Mouse (Mus musculus) liver, embryonic 14.5 days (tissue): ENCODE data around the gene Wipf1. TPM values are rescaled to one million over a fixed set of nuclear protein-coding genes. Genes with fewer than 3 reads are reported as not detected.

Source experiments
- ATAC-seq: fragments of 200-750 bp; cut with Nextera tagmentation; 2 replicates; pipeline ENCODE4 v1.8.0; 2017; ENCODE audit warnings: moderate number of reproducible peaks, mild to moderate bottlenecking, moderate library complexity; ENCODE audit not compliant: insufficient read depth
- DNase-seq, 3 experiments: peaks; one replicate each; pipeline ENCODE4 v3.0.0-alpha.2; 2012 to 2013; ENCODE audit warnings: low read depth in 3 of 3, low spot score in 3 of 3
- H3K27ac ChIP-seq: fragments of 300-500 bp; sonication (generic); 2 replicates; pipeline ENCODE4 v1.5.1; 2014; ENCODE audit warnings: moderate library complexity, mild to moderate bottlenecking, control low read depth, inconsistent platforms
- H3K27me3 ChIP-seq: fragments of 300-500 bp; sonication (generic); 2 replicates; pipeline ENCODE4 v1.6.1; 2014; ENCODE audit warnings: mild to moderate bottlenecking, low read length, moderate library complexity; ENCODE audit not compliant: control insufficient read depth, insufficient read depth
- H3K36me3 ChIP-seq: fragments of 300-500 bp; sonication (generic); replicated peaks from 2 replicates; pipeline ENCODE4 v1.6.1; 2014; ENCODE audit warnings: low read depth; ENCODE audit not compliant: control insufficient read depth, insufficient read depth
- H3K4me1 ChIP-seq, 2 experiments: fragments of 200-500 bp in 1 of 2; fragments of 300-500 bp in 1 of 2; sonication (generic) in 1 of 2; replicated peaks; 2 replicates each; pipeline ENCODE4 v1.6.1; 2012 to 2014; ENCODE audit warnings: antibody characterized with exemption in 1 of 2, inconsistent platforms in 1 of 2, low read length in 1 of 2; ENCODE audit not compliant: control insufficient read depth in 2 of 2, insufficient read depth in 2 of 2
- H3K4me2 ChIP-seq: fragments of 300-500 bp; sonication (generic); 2 replicates; pipeline ENCODE4 v1.6.1; 2014; ENCODE audit warnings: low read depth, mild to moderate bottlenecking, control low read depth, moderate library complexity
- H3K4me3 ChIP-seq, 2 experiments: fragments of 200-500 bp in 1 of 2; fragments of 300-500 bp in 1 of 2; sonication (generic) in 1 of 2; 2 replicates each; pipeline ENCODE4 v1.5.1; 2012 to 2014; ENCODE audit warnings: low read depth in 2 of 2, low read length in 2 of 2, mild to moderate bottlenecking in 2 of 2, control low read depth in 1 of 2, inconsistent platforms in 1 of 2, moderate library complexity in 1 of 2; ENCODE audit not compliant: insufficient read depth in 1 of 2
- H3K9ac ChIP-seq: fragments of 300-500 bp; sonication (generic); replicated peaks from 2 replicates; pipeline ENCODE4 v1.6.1; 2014; ENCODE audit warnings: mild to moderate bottlenecking, control low read depth, moderate library complexity
- H3K9me3 ChIP-seq: fragments of 300-500 bp; sonication (generic); 2 replicates; pipeline ENCODE4 v1.6.1; 2016; ENCODE audit warnings: low read length, mixed read lengths; ENCODE audit not compliant: control insufficient read depth
- CTCF ChIP-seq: IDR thresholded peaks from 2 replicates; pipeline ENCODE4 v1.5.1; 2016; ENCODE audit warnings: antibody characterized with exemption, low read depth, control low read depth
- EP300 ChIP-seq: IDR thresholded peaks from 2 replicates; pipeline ENCODE4 v1.6.1; 2016; ENCODE audit warnings: antibody characterized with exemption, low read depth
- WGBS: fragments of 180-500 bp; shearing (Covaris S2); extraction: QIAGEN DNeasy Blood & Tissue Kit; methylation state at CpG from one replicate; pipeline ENCODE4 v1.1.7; 2014; ENCODE audit not compliant: insufficient replicate concordance; 5-methylcytosine and 5-hydroxymethylcytosine counted together
- polyA plus RNA-seq, 2 experiments: library from polyadenylated mRNA; depleted of rRNA in 1 of 2; stranded (reverse) in 1 of 2; unstranded in 1 of 2; fragments of >200 nt; fragmentation: Nextera tagmentation in 1 of 2; extraction: Ambion mirVana in 1 of 2; gene quantifications; 2 replicates each; pipeline versions ENCODE4 v1.2.1 to v1.2.3; 2012 to 2014

The Wipf1 gene
- polyA plus RNA-seq, 2 experiments = 3.4 to 4.1 TPM

DNA sequence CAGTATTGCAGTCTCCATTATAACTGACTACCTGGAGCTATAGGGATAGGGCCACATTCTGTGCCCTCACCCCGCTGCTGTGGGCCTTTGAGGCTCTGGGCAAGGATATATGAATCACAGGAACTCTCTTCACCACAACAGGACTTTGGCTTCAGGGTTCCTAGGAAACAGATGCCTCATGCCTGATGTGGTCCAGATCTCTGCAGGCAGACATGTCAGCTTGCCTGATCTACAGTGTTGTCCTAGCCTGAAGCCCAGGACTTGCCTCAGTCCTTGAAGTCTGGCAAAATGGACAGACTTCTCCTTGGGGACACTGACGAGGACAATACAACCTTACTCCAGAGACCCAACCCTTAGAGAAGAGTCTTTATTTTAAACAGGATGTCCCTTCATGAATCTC, 11.2 kb downstream of the Wipf1 start:
- TF ChIP-seq CTCF (no peak), EP300 (no peak)
- Histone ChIP-seq H3K9ac (no peak overlapping the region), H3K4me2 (no peak overlapping the region), H3K36me3 (no peaks in the 10 kb centered on the region), H3K27me3 (no peaks in the 10 kb centered on the region), H3K27ac (no peak overlapping the region), H3K4me1 (peaks cover 3 to 11% of the 10 kb centered on the region in 2 experiments; a peak in 3 of 4 replicates), H3K4me3 (no peak overlapping the region), H3K9me3 (no peaks in the 10 kb centered on the region)
- WGBS = 71% methylated on average over 2 of the region's 2 CpGs
- no peak for DNase-seq
- ATAC-seq = no peak

DNA sequence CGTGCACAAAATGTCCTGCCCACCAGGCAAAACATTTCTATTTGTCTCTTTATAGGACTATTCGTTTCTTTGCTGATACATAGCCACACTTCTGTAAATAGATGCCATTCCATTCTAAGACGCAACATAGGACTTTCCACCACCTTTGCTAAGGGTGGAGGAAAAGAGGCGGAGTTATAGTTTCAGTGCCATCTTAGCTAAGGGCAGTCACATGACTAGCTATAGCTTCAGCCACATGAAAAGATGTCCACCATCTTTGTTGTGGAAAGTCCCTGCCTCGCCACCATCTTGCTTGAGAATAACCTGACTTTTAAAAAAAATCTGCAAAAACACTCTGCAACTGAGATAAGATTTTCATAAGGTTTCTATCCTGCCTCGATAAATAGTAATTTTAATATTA, 15.4 kb downstream of the Wipf1 start:
- Histone ChIP-seq H3K4me2 (no peak overlapping the region), H3K9ac (no peak overlapping the region), H3K36me3 (no peaks in the 10 kb centered on the region), H3K9me3 (no peaks in the 10 kb centered on the region), H3K4me3 (no peak overlapping the region), H3K27ac (no peak overlapping the region), H3K27me3 (no peaks in the 10 kb centered on the region), H3K4me1 (peaks cover 0 to 7% of the 10 kb centered on the region in 2 experiments; a peak in 2 of 4 replicates)
- 72% methylated on average over 6 of the region's 6 CpGs for WGBS
- no peak for DNase-seq
- TF ChIP-seq EP300 (no peak), CTCF (no peak)
- no peak for ATAC-seq

DNA sequence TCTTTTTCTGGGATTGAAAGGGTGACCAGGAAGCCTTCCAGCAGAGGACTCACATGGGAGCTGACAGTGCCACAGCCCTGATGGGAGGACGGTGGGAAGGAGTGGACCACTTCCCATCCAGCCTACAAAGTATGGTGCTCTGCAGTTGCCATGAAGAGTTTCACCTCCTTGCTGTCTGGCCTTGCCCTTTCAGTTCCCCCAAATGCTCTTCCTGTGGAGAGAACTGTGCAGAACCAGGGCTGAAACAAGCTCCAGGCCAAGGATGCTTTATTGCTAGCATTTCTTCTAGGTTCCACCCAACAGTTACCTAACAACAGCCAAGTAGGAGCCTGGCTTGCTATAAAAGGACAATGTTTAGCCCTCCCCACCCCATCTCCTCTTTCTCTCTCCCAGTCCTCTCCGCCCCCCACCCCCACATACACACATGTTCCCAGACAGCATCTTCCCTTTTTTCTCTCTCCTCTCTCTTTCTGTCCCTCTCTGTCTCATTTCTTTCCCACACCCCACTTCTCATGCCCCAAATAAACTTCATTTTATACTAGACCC, 16.3 kb downstream of the Wipf1 start:
- H3K27me3 ChIP-seq = no peaks in the 10 kb centered on the region
- H3K9ac ChIP-seq = no peak overlapping the region
- no peak overlapping the region for H3K4me2 ChIP-seq
- H3K36me3 ChIP-seq = no peaks in the 10 kb centered on the region
- no peak for ATAC-seq
- peaks cover 0 to 11% of the 10 kb centered on the region in 2 experiments; a peak in 2 of 4 replicates for H3K4me1 ChIP-seq
- no peak overlapping the region for H3K4me3 ChIP-seq
- 67% methylated on average over 2 of the region's 2 CpGs for WGBS
- no peaks in the 10 kb centered on the region for H3K9me3 ChIP-seq
- no peak for DNase-seq
- no peak overlapping the region for H3K27ac ChIP-seq
- TF ChIP-seq CTCF = no peak
- no peak for TF ChIP-seq EP300

GRCm38 (mm10) chr2:73512044-73512443, 17.5 kb downstream of the Wipf1 start:
- WGBS = 52% methylated on average over 3 of the region's 3 CpGs
- Histone ChIP-seq H3K36me3 (no peaks in the 10 kb centered on the region), H3K4me2 (no peak overlapping the region), H3K27ac (no peak overlapping the region; the same call in 1 of the 2 replicates), H3K9me3 (no peaks in the 10 kb centered on the region), H3K4me3 (no peak overlapping the region), H3K27me3 (no peaks in the 10 kb centered on the region), H3K4me1 (peaks cover under 1 to 18% of the 10 kb centered on the region in 2 experiments), H3K9ac (no peak overlapping the region)
- TF ChIP-seq EP300 (no peak), CTCF (no peak)
- no peak for DNase-seq
- ATAC-seq = no peak

DNA sequence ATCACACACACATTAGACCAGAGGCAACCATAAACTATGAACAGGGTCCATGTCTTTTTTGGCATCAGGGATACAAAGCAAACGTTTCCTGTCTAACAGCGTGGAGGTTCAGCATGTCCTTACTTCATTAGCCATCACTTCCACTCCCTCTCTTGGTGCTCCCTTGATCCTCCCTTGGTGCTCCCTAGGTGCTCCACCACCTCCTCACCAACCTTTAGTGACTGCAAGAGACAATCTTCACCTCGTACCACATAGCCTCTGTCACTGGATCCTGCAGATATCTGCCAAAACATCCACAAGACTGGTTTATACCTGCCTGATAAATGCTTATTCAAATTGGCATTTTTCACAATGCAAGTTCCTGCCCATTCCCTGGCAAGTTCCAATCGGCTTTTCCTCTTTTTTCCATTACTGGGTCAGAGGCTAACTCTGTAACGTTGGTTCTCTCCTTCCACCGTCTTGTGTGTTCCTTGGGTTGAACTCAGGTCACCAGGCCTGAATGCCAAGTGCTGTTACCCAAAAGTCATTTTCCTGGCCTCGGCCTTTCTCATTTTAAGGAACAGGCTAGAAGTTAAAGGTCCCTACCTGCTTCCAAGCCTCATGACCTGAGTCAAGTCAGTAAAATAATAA, 18.7 kb downstream of the Wipf1 start:
- Histone ChIP-seq H3K4me2 (no peak overlapping the region), H3K27me3 (no peaks in the 10 kb centered on the region), H3K36me3 (no peaks in the 10 kb centered on the region), H3K9me3 (no peaks in the 10 kb centered on the region), H3K4me1 (peaks cover 9 to 27% of the 10 kb centered on the region in 2 experiments), H3K9ac (no peak overlapping the region), H3K4me3 (no peak overlapping the region), H3K27ac (no peak overlapping the region)
- ATAC-seq (no peak), DNase-seq (no peak)
- TF ChIP-seq CTCF (no peak), EP300 (no peak)
- WGBS = 64% methylated on average over 7 of the region's 7 CpGs
